Mouse (Mus musculus) liver, postnatal 0 days (tissue): ENCODE data around the gene Klhl36. TPM values are rescaled to one million over a fixed set of nuclear protein-coding genes. Genes with fewer than 3 reads are reported as not detected.

Source experiments
- ATAC-seq: fragments of 200-750 bp; cut with Nextera tagmentation; 2 replicates; pipeline ENCODE4 v1.8.0; 2017; ENCODE audit warnings: mild to moderate bottlenecking, moderate library complexity
- DNase-seq: peaks from one replicate; pipeline ENCODE4 v3.0.0-alpha.2; 2016
- H3K27ac ChIP-seq: fragments of 300-500 bp; sonication (generic); 2 replicates; pipeline ENCODE4 v1.5.1; 2014; ENCODE audit warnings: antibody characterized with exemption, moderate library complexity, mild to moderate bottlenecking, low read depth
- H3K27me3 ChIP-seq: fragments of 300-500 bp; sonication (generic); 2 replicates; pipeline ENCODE4 v1.6.1; 2014; ENCODE audit warnings: low read length, control low read depth, mixed read lengths; ENCODE audit not compliant: insufficient read depth
- H3K36me3 ChIP-seq: fragments of 300-500 bp; sonication (generic); replicated peaks from 2 replicates; pipeline ENCODE4 v1.6.1; 2014; ENCODE audit warnings: mild to moderate bottlenecking, control low read depth, low read length, moderate library complexity, mixed read lengths; ENCODE audit not compliant: insufficient read depth
- H3K4me1 ChIP-seq: fragments of 300-500 bp; sonication (generic); 2 replicates; pipeline ENCODE4 v1.6.1; 2014; ENCODE audit warnings: antibody characterized with exemption, mild to moderate bottlenecking, control low read depth; ENCODE audit not compliant: insufficient read depth
- H3K4me2 ChIP-seq: fragments of 300-500 bp; sonication (generic); 2 replicates; pipeline ENCODE4 v1.6.1; 2014; ENCODE audit warnings: low read depth, mild to moderate bottlenecking, low read length, moderate library complexity, mixed read lengths
- H3K4me3 ChIP-seq: fragments of 300-500 bp; sonication (generic); 2 replicates; pipeline ENCODE4 v1.5.1; 2014; ENCODE audit warnings: low read depth, low read length
- H3K9ac ChIP-seq: fragments of 300-500 bp; sonication (generic); replicated peaks from 2 replicates; pipeline ENCODE4 v1.6.1; 2014; ENCODE audit warnings: mild to moderate bottlenecking, moderate library complexity
- H3K9me3 ChIP-seq: fragments of 300-500 bp; sonication (generic); 2 replicates; pipeline ENCODE4 v1.6.1; 2016; ENCODE audit warnings: mild to moderate bottlenecking, control low read depth, low read length, mixed read lengths
- CTCF ChIP-seq: sonication (generic); IDR thresholded peaks from 2 replicates; pipeline ENCODE4 v1.5.1; 2016; ENCODE audit warnings: antibody characterized with exemption, low read depth
- EP300 ChIP-seq: IDR thresholded peaks from 2 replicates; pipeline ENCODE4 v1.6.1; 2016; ENCODE audit warnings: antibody characterized with exemption, low read depth, mild to moderate bottlenecking
- WGBS: fragments of 180-500 bp; shearing (Covaris S2); extraction: QIAGEN DNeasy Blood & Tissue Kit; methylation state at CpG from one replicate; pipeline ENCODE4 v1.1.7; 2014; ENCODE audit not compliant: insufficient replicate concordance; 5-methylcytosine and 5-hydroxymethylcytosine counted together
- polyA plus RNA-seq: library from polyadenylated mRNA; unstranded; fragments of >200 nt; fragmentation: Nextera tagmentation; extraction: Ambion mirVana; gene quantifications from 2 replicates; pipeline ENCODE4 v1.2.1, GENCODE M21; 2015

Gene Klhl36
- polyA plus RNA-seq, 1 experiment from 2014 or later: 4.9 TPM

GRCm38 (mm10) chr8:119821691-119822090 lies 40.4 kb upstream of the Klhl36 start:
- WGBS: 78% methylated on average over 6 of the region's 6 CpGs
- DNase-seq: no peak
- ATAC-seq: no peak
- Histone ChIP-seq H3K27me3 (no peaks in the 10 kb centered on the region), H3K36me3 (peaks cover 18% of the 10 kb centered on the region), H3K9me3 (no peaks in the 10 kb centered on the region), H3K4me1 (peaks cover 23% of the 10 kb centered on the region), H3K27ac (no peak overlapping the region), H3K9ac (no peak overlapping the region), H3K4me2 (no peak overlapping the region), H3K4me3 (no peak overlapping the region)
- TF ChIP-seq CTCF (no peak), EP300 (no peak)

DNA sequence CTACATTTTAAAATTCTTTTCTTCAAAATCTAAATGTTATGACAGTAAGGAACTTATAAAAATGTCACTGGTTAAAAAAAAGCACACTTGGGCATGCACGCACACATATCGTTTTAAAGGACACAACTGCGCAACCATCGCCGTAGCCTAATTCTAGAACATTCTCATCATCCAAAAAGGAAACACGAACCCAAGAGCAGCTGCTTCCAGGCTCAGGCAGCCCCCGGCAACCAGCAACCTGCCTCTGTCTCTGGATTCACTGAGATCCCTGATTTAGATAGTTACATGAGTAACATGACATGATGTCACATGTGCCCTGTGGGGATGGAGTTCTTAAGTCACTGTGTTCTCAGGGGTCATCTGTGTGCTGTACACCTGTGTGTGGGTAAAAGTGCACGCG lies 38.8 kb upstream of the Klhl36 start:
- TF ChIP-seq EP300: no peak
- no peak for TF ChIP-seq CTCF
- H3K9ac ChIP-seq: no peak overlapping the region
- no peaks in the 10 kb centered on the region for H3K27me3 ChIP-seq
- no peak overlapping the region for H3K4me2 ChIP-seq
- peaks cover 28% of the 10 kb centered on the region for H3K4me1 ChIP-seq
- no peaks in the 10 kb centered on the region for H3K9me3 ChIP-seq
- H3K4me3 ChIP-seq: no peak overlapping the region
- ATAC-seq (no peak), DNase-seq (no peak)
- peaks cover 13% of the 10 kb centered on the region for H3K36me3 ChIP-seq
- WGBS: 92% methylated on average over 9 of the region's 9 CpGs
- H3K27ac ChIP-seq: no peak overlapping the region

DNA sequence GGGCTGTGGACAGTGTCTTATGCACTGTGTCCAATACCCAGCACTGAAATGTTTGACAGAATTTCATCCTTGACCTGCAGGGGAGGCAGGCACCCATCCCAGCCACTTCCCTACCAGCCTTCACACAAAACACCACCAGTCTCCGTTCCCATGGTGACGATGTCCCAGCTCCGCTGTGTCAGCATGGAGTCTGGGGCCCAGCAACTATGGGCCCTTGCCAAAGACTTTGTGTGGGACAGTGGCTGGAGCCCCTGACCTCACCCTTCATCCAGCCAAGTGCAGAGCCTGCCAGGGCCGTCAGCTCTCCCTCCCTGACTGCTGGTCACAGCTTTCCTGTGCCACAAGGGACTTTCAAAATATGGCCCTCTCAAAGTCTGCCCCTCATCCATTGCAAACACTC lies 38.0 kb upstream of the Klhl36 start:
- TF ChIP-seq EP300 (no peak), CTCF (0 out of 2 replicates have a peak, but pooled peaks have one; percentile 1)
- no peak for DNase-seq
- WGBS: 65% methylated on average over 4 of the region's 4 CpGs

DNA sequence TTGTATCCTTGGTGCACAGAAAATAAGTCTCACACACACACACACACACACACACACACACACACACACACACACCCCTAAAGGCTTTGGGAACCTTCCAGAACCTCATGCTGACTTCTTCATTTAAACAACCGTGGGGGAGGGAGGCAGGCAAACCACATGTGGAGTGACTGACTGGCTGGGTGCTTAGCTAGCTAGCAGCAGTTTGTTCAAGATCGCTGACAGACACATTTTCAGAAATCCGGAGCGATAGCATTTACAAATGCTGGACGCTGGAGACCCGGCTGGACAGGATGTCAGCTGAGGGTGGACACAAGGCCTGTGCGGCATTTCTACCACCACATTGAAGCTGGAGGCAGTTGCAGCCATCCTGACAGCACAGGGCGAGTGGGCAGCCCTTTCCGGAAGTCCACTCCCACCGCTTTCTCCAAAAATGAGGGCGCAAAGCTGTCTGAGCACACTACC lies 37.2 kb upstream of the Klhl36 start:
- ATAC-seq: peak; percentile 51
- H3K4me3 ChIP-seq: no peak overlapping the region

More for the DNA sequence above, 38.0 kb upstream of the Klhl36 start:
- Histone ChIP-seq H3K9me3 (no peaks in the 10 kb centered on the region), H3K36me3 (peaks cover 13% of the 10 kb centered on the region), H3K4me1 (peaks cover 31% of the 10 kb centered on the region), H3K27me3 (no peaks in the 10 kb centered on the region), H3K9ac (no peak overlapping the region), H3K4me3 (no peak overlapping the region), H3K4me2 (no peak overlapping the region), H3K27ac (0 out of 2 replicates have a peak overlapping the region, but pooled peaks have one; percentile 4)
- no peak for ATAC-seq

DNA sequence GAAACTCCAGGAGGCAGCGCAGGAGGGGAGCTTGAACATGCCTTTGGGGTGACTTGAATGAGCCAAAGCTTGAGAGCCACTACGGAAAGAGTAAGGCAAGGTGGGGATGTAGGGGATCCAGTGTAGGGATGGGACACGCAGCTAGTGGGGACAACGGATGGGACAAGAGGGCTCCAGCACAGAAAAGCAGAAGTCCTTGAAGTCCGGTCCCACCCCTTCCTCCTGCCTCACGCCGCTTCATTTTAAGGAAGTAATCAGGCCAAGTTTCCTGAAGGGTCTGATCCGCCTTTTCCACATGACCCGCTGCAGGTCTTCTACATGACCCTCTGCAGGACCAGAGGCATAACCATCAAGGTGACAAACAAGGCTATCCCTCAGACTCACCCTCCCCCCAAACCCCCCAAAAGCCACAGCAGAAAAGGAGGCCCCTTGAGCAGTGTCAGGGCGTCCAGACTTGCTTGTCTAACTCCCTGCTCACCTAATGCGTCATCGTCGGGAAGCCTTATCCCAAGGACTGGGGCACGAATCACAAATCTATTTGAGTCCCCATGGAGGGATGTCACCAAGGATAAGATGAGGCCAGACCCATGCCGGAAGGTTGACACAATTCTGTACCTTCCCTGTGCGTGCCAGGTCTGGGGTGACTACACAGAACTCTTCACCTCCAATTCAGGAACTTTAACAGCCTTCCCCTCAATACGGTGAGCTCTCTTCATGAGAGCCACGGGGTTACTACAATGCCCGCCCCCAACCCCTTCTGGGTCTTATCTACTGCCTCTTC lies 35.9 kb upstream of the Klhl36 start:
- H3K36me3 ChIP-seq: peaks cover 11% of the 10 kb centered on the region; the same call in 1 of the 2 replicates
- peaks cover 47% of the 10 kb centered on the region for H3K4me1 ChIP-seq
- H3K4me2 ChIP-seq: peak overlapping the region; percentile 41
- no peak overlapping the region for H3K9ac ChIP-seq
- DNase-seq (peak; percentile 48), ATAC-seq (peak; percentile 37)
- H3K27me3 ChIP-seq: no peaks in the 10 kb centered on the region
- peak overlapping the region; percentile 56 for H3K27ac ChIP-seq
- no peaks in the 10 kb centered on the region for H3K9me3 ChIP-seq
- TF ChIP-seq EP300 (no peak), CTCF (no peak)
- no peak overlapping the region for H3K4me3 ChIP-seq
- 32% methylated on average over 19 of the region's 19 CpGs for WGBS

More for the DNA sequence above, 37.2 kb upstream of the Klhl36 start:
- Histone ChIP-seq H3K27ac (peak overlapping the region; percentile 56), H3K9ac (no peak overlapping the region), H3K4me2 (peak overlapping the region; percentile 41; the same call in 1 of the 2 replicates), H3K27me3 (no peaks in the 10 kb centered on the region), H3K36me3 (peaks cover 13% of the 10 kb centered on the region; the same call in 1 of the 2 replicates), H3K4me1 (peaks cover 36% of the 10 kb centered on the region), H3K9me3 (no peaks in the 10 kb centered on the region)
- 61% methylated on average over 11 of the region's 11 CpGs for WGBS
- peak; percentile 33 for DNase-seq
- TF ChIP-seq EP300 (no peak), CTCF (no peak)

DNA sequence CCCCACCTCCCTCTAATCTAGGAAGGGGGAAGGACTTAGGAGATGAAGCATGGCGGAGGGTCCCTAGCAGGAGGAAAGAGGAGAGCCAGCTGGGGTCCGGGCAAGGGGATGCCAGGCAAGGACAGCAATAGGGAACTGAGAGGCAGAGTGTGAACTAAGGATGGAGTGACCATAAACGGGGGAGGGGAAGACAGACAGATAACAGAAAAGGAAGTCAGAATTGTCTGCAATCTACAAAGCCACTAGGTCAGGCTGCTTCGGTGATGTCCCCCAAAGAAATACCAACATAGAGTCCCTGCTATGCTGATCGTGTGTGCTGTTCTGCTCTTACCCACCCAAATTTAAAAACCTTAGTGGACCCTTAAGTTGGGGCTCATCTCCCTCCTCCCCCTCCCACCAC lies 35.1 kb upstream of the Klhl36 start:
- DNase-seq (no peak), ATAC-seq (no peak)
- Histone ChIP-seq H3K4me1 (peaks cover 55% of the 10 kb centered on the region), H3K36me3 (peaks cover 6% of the 10 kb centered on the region; the same call in 1 of the 2 replicates), H3K4me2 (peak overlapping the region; percentile 41), H3K9me3 (no peaks in the 10 kb centered on the region), H3K9ac (no peak overlapping the region), H3K27ac (peak overlapping the region; percentile 56), H3K4me3 (no peak overlapping the region), H3K27me3 (no peaks in the 10 kb centered on the region)
- TF ChIP-seq CTCF: no peak
- TF ChIP-seq EP300: no peak
- WGBS: 31% methylated on average over 5 of the region's 5 CpGs
